In genomic region chr8:77367091-77367490, GRCm38 (mm10) we compare ENCODE assay signal across 8 mouse cellular contexts.
DNase-seq lines count a peak whose midpoint lies in the region; ATAC-seq lines count a peak whose summit lies in the region.

No protein-coding gene starts in this region.

- H3K4me1 ChIP-seq in heart, embryonic 12.5 days (replicated peaks): peaks cover 9% of the 10 kb centered on the region

- H3K9ac ChIP-seq in heart, embryonic 12.5 days: no peak overlapping the region

- peaks cover 12% of the 10 kb centered on the region for H3K36me3 ChIP-seq in heart, embryonic 12.5 days

- no peak for ATAC-seq in heart, embryonic 12.5 days (ENCODE audit: insufficient number of reproducible peaks, low FRiP score)
- no peak for ATAC-seq in megakaryocyte, adult 5-6 weeks (ENCODE audit: poor library complexity, severe bottlenecking)

- intact Hi-C loops in heart, postnatal 10 days (cut with DNase I): no loop called here
- intact Hi-C loops in gastrocnemius, postnatal 14 days (cut with DNase I; ENCODE audit: low total_unique reads): no loop called here

- no peaks in the 10 kb centered on the region for H3K27me3 ChIP-seq in heart, embryonic 12.5 days (replicated peaks)

- WGBS in heart, embryonic 12.5 days: 58% methylated on average over 3 of the region's 3 CpGs

- H3K4me3 ChIP-seq in heart, embryonic 12.5 days: no peak overlapping the region

- no peaks in the 10 kb centered on the region for H3K9me3 ChIP-seq in heart, embryonic 12.5 days (replicated peaks)

- no peak overlapping the region for H3K27ac ChIP-seq in heart, embryonic 12.5 days (ENCODE audit: poor library complexity, severe bottlenecking)

- H3K4me2 ChIP-seq in heart, embryonic 12.5 days: no peak overlapping the region

- DNase-seq in heart, postnatal 10 days: peak; percentile 40 to 52
- DNase-seq in B cell, adult 2 months: peak; percentile 41 to 45
- DNase-seq in ZHBTc4 (ENCODE audit: low read depth, low spot score): peak; percentile 39
- DNase-seq in lung, postnatal 14 days: peak; percentile 22
- DNase-seq in gastrocnemius, postnatal 14 days: no peak
- no peak for DNase-seq in adrenal gland, adult 18-20 months (ENCODE audit: low spot score in 2 of 2)

Comparison
In these comparisons a context has a peak if more than half of its experiments do, and no peak if none do; other contexts are left out.
1. DNase-seq: peak in heart, postnatal 10 days (2 of 2), B cell, adult 2 months (2 of 2), ZHBTc4 (single experiment) and lung, postnatal 14 days (single experiment); none in gastrocnemius, postnatal 14 days (single experiment) and adrenal gland, adult 18-20 months (0 of 2).